Mouse (Mus musculus): ENCODE results near the gene Med29. TPM values are rescaled to one million over a fixed set of nuclear protein-coding genes. Genes with fewer than 3 reads are reported as not detected.

Med29 gene
- total RNA-seq, 1 experiment, result 50.8 TPM

DNA sequence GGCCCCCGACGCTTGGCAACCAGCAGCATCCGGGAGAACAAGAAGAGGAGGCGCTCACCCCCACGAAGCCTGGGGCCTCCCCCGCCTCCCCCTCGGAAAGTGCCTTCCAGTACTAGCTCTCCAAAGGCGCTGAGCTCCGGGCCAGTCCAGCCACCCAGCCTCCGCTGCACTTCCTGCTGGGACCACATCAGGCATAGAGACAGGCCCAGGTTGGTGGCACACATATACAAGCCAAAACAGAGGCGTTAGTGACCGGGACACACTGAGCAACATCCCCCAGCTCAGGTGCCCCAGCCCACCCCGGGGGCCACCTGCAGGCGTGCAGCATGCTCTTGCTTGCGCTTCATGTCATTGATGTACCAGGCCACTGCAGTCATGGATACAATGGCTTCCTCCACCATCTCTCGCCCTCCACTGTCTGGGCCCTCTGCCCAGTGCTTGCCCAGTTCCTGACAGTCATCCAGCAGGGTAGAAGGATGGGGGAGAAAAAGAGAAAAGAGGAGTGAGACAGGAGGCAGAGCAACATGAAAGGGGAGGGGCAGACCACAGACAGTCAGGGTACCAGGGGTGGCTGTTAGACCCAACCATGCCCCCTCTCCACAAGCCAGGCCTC, 24.7 kb downstream of the Med29 start:
- DNase-seq (ENCODE audit: low read depth, low spot score), result no peak
- H3K9me3 ChIP-seq (ENCODE audit: control insufficient read depth, insufficient read depth, low read depth, low read length), result no peaks in the 10 kb centered on the region
- no peak overlapping the region for H3K9ac ChIP-seq (ENCODE audit: insufficient read depth, low read depth, low read length, poor library complexity, severe bottlenecking)
- peaks cover 0 to 4% of the 10 kb centered on the region in 2 experiments; a peak in 2 of 4 replicates for H3K4me1 ChIP-seq (ENCODE audit: control insufficient read depth in 2 of 2, insufficient read depth in 2 of 2, low read length in 2 of 2, poor library complexity in 1 of 2)
- TF ChIP-seq CHD2 (IDR thresholded peaks at IDR 0.05; ENCODE audit: low read depth, low read length) (no peak), MAFK (IDR thresholded peaks at IDR 0.05; ENCODE audit: insufficient read depth, low read depth, low read length) (no peak), HCFC1 (IDR thresholded peaks at IDR 0.05; ENCODE audit: borderline replicate concordance, insufficient read depth, low read length) (no peak), ZNF384 (IDR thresholded peaks at IDR 0.05; ENCODE audit: low read depth, low read length) (no peak), ZC3H11A (IDR thresholded peaks at IDR 0.05; ENCODE audit: borderline replicate concordance, low read depth, low read length) (no peak)
- H3K27ac ChIP-seq (ENCODE audit: insufficient read depth, low read depth, low read length, poor library complexity, severe bottlenecking), result no peak overlapping the region
- H3K4me3 ChIP-seq (ENCODE audit: insufficient read depth in 1 of 2, low read depth in 1 of 2, low read length in 2 of 2, poor library complexity in 1 of 2, severe bottlenecking in 1 of 2), result no peak overlapping the region
- peaks cover 15% of the 10 kb centered on the region; the same call in 1 of the 2 replicates for H3K36me3 ChIP-seq (ENCODE audit: control insufficient read depth, insufficient read depth, low read length, poor library complexity, severe bottlenecking)
- in situ Hi-C loops (cut with MboI; ENCODE audit: low sequenced_read_pairs in 2 of 2, unreplicated experiment in 2 of 2), result no loop called here

DNA sequence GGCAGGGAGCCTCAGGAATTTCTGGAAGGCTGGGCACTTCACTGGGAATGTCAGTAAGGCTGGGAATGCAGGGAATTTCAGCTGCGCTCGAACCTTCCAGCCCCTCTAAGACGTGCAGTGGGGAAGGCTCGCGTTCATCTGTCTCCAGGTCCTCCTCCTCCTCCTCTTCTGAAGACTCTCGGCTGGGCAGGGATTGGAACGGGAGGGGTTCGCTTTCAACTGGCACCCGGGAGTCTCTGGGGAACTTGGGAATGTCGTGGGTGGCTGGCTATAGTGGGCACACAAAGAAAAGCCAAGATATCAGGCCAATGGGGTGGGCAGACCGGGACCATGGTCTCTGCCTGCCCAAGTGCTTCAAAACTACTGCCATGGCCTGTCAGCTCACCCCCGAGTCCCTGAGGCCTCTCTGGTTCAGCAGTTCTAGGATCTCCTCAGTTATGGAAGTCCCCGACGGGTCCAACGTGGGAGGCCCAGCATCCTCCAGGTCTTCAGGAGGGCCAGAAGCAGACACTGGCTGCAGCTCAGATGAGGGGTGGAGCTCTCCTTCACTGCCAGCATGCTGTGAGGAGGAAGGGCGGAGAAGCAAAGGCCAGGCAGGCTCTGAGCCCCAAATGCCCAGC, 30.0 kb downstream of the Med29 start:
- H3K27ac ChIP-seq (ENCODE audit: insufficient read depth, low read depth, low read length, poor library complexity, severe bottlenecking), result no peak overlapping the region
- peaks cover 15% of the 10 kb centered on the region; the same call in 1 of the 2 replicates for H3K36me3 ChIP-seq (ENCODE audit: control insufficient read depth, insufficient read depth, low read length, poor library complexity, severe bottlenecking)

DNA sequence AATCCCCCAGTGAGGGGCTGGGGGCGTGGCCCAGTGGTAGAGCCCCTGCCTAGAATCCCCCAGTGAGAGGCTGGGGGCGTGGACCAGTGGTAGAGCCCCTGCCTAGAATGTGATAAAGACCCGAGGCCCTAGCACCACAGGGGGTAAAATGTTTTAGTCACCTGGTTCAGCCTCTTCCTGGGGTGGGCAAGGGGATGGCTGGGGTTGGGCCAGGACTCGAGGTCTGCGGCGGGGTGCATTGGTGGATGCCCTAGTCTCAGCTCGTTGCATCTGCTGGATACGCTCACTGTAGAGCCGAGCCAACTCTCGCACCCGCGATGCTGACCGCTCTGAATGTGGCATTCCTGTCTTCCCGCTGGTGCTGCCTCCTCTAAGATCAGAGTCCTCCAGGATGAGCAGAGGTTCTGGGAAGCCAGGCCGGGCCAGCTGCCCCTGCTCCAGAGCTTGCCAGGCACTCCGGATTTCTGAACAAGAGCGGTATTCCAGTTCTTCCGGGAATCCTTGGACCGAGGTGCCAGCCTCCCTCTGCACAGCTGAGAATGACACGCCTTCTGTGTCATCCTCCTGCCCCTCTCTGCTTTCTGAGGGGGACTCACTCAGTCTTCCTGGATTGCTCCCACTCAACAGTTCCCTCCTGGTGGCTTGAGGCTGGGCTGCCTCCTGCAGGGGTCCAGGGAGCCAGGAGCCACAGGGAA, 30.7 kb downstream of the Med29 start:
- H3K27ac ChIP-seq (ENCODE audit: insufficient read depth, low read depth, low read length, poor library complexity, severe bottlenecking), result no peak overlapping the region
- H3K9me3 ChIP-seq (ENCODE audit: control insufficient read depth, insufficient read depth, low read depth, low read length), result no peaks in the 10 kb centered on the region
- in situ Hi-C loops (cut with MboI; ENCODE audit: low sequenced_read_pairs in 2 of 2, unreplicated experiment in 2 of 2), result no loop called here
- no peak overlapping the region for H3K4me3 ChIP-seq (ENCODE audit: insufficient read depth in 1 of 2, low read depth in 1 of 2, low read length in 2 of 2, poor library complexity in 1 of 2, severe bottlenecking in 1 of 2)
- TF ChIP-seq ZNF384 (IDR thresholded peaks at IDR 0.05; ENCODE audit: low read depth, low read length) (no peak), MAFK (IDR thresholded peaks at IDR 0.05; ENCODE audit: insufficient read depth, low read depth, low read length) (no peak), ZC3H11A (IDR thresholded peaks at IDR 0.05; ENCODE audit: borderline replicate concordance, low read depth, low read length) (no peak), CHD2 (IDR thresholded peaks at IDR 0.05; ENCODE audit: low read depth, low read length) (no peak), HCFC1 (IDR thresholded peaks at IDR 0.05; ENCODE audit: borderline replicate concordance, insufficient read depth, low read length) (no peak)
- peaks cover 0 to 15% of the 10 kb centered on the region in 2 experiments; a peak in 2 of 4 replicates for H3K4me1 ChIP-seq (ENCODE audit: control insufficient read depth in 2 of 2, insufficient read depth in 2 of 2, low read length in 2 of 2, poor library complexity in 1 of 2)
- H3K9ac ChIP-seq (ENCODE audit: insufficient read depth, low read depth, low read length, poor library complexity, severe bottlenecking), result no peak overlapping the region
- DNase-seq (ENCODE audit: low read depth, low spot score), result no peak
- H3K36me3 ChIP-seq (ENCODE audit: control insufficient read depth, insufficient read depth, low read length, poor library complexity, severe bottlenecking), result peaks cover 15% of the 10 kb centered on the region; the same call in 1 of the 2 replicates

More for the DNA sequence above, 30.0 kb downstream of the Med29 start:
- Histone ChIP-seq H3K4me1 (ENCODE audit: control insufficient read depth in 2 of 2, insufficient read depth in 2 of 2, low read length in 2 of 2, poor library complexity in 1 of 2) (peaks cover 0 to 13% of the 10 kb centered on the region in 2 experiments; a peak in 2 of 4 replicates), H3K9ac (ENCODE audit: insufficient read depth, low read depth, low read length, poor library complexity, severe bottlenecking) (no peak overlapping the region), H3K4me3 (ENCODE audit: insufficient read depth in 1 of 2, low read depth in 1 of 2, low read length in 2 of 2, poor library complexity in 1 of 2, severe bottlenecking in 1 of 2) (no peak overlapping the region), H3K9me3 (ENCODE audit: control insufficient read depth, insufficient read depth, low read depth, low read length) (no peaks in the 10 kb centered on the region)
- no peak for DNase-seq (ENCODE audit: low read depth, low spot score)
- in situ Hi-C loops (cut with MboI; ENCODE audit: low sequenced_read_pairs in 2 of 2, unreplicated experiment in 2 of 2), result no loop called here
- TF ChIP-seq HCFC1 (IDR thresholded peaks at IDR 0.05; ENCODE audit: borderline replicate concordance, insufficient read depth, low read length), result no peak

DNA sequence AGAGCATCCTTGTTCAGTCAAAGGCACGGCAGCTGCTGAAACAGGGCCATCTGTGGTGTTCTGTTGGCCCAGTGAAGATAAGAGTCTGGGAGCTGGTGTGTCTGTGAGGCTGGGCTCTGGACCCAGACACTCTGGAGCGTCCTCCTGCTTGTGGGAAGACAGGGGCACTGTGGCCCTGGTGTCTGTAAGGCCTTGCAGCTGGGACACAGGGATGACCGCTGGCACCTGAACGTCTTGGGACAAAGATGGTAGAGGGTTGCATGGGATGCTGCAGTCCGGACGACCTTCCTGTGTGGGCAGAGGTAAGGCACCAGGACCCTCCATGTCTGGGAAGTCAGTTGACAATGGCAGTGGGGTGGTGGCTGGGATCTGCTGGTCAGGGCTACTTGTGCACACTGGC, 32.2 kb downstream of the Med29 start:
- peaks cover 15% of the 10 kb centered on the region; the same call in 1 of the 2 replicates for H3K36me3 ChIP-seq (ENCODE audit: control insufficient read depth, insufficient read depth, low read length, poor library complexity, severe bottlenecking)
- no peaks in the 10 kb centered on the region for H3K9me3 ChIP-seq (ENCODE audit: control insufficient read depth, insufficient read depth, low read depth, low read length)
- H3K4me3 ChIP-seq (ENCODE audit: insufficient read depth in 1 of 2, low read depth in 1 of 2, low read length in 2 of 2, poor library complexity in 1 of 2, severe bottlenecking in 1 of 2), result no peak overlapping the region
- DNase-seq (ENCODE audit: low read depth, low spot score), result no peak
- no peak overlapping the region for H3K27ac ChIP-seq (ENCODE audit: insufficient read depth, low read depth, low read length, poor library complexity, severe bottlenecking)
- peaks cover 0 to 15% of the 10 kb centered on the region in 2 experiments; a peak in 2 of 4 replicates for H3K4me1 ChIP-seq (ENCODE audit: control insufficient read depth in 2 of 2, insufficient read depth in 2 of 2, low read length in 2 of 2, poor library complexity in 1 of 2)
- in situ Hi-C loops (cut with MboI; ENCODE audit: low sequenced_read_pairs in 2 of 2, unreplicated experiment in 2 of 2), result no loop called here
- TF ChIP-seq CHD2 (IDR thresholded peaks at IDR 0.05; ENCODE audit: low read depth, low read length), result no peak
- no peak for TF ChIP-seq HCFC1 (IDR thresholded peaks at IDR 0.05; ENCODE audit: borderline replicate concordance, insufficient read depth, low read length)
- TF ChIP-seq ZC3H11A (IDR thresholded peaks at IDR 0.05; ENCODE audit: borderline replicate concordance, low read depth, low read length), result no peak
- no peak for TF ChIP-seq MAFK (IDR thresholded peaks at IDR 0.05; ENCODE audit: insufficient read depth, low read depth, low read length)
- no peak for TF ChIP-seq ZNF384 (IDR thresholded peaks at IDR 0.05; ENCODE audit: low read depth, low read length)
- no peak overlapping the region for H3K9ac ChIP-seq (ENCODE audit: insufficient read depth, low read depth, low read length, poor library complexity, severe bottlenecking)

Measured in ES-E14 (cell line).